Mouse (Mus musculus): ENCODE results near the gene Galnt9.

DNA sequence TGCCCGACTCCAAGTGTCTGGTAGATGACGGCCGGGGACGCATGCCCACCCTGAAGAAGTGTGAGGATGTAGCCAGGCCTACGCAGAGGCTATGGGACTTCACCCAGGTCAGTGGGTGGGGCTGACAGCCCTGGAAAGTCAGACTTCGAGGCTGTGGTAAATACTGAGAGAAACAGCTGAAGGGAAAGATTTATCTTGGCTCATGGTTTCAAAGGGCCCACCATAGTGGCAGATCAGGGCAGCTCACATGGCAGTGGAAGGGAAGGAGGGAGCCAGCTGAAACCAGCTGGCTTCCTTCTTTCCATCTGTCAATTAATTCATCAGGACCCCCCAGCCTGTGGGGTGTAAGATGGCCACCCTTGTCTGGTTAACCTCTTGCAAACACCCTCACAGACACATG, 75.1 kb downstream of the Galnt9 start:
- TF ChIP-seq CTCF (IDR thresholded peaks at IDR 0.05; ENCODE audit: extremely low read depth, insufficient read depth, insufficient read length, insufficient replicate concordance) (no peak), POLR2A (IDR thresholded peaks at IDR 0.05; ENCODE audit: low read depth, low read length) (no peak)

All from spleen, adult 2 months (tissue).